ENCODE assay signal across 8 mouse cellular contexts in the genomic region with DNA sequence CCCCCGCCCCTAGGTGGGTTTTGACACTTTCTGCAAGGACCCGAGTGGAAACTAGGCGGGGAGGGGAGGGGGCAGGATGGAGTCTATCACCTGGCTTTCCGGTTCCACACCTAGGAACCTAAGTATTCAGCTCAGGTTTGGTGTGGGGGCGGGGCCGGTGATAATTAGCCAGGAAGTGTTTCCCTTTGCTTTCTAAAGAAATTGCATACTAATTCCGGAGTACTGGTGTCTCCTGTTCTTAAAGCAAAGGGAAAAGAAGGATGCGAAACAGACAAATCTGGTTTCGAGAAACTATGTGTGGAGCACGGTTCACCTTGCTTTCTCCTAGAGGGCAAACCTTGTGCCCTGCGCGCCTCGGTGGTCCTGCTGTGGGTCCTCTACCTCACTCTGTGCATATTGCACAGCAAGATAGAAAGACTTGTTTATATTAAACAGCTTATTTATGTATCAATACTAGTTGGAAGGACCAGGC. TPM values are rescaled to one million over a fixed set of nuclear protein-coding genes. Genes with fewer than 3 reads are reported as not detected.
DNase-seq lines count a peak whose midpoint lies in the region; ATAC-seq and TF ChIP-seq lines count a peak whose summit lies in the region.

No protein-coding gene starts in this region.

- TF ChIP-seq POLR2A in testis, adult 2 months (IDR thresholded peaks at IDR 0.05; ENCODE audit: control insufficient read depth, low read depth, low read length), result no peak

- no peak overlapping the region for H3K27ac ChIP-seq in testis, adult 2 months (ENCODE audit: control insufficient read depth, insufficient read depth, low read depth, low read length)
- H3K27ac ChIP-seq in hindbrain, embryonic 11.5 days (ENCODE audit: low read depth, low read length), result no peak overlapping the region
- no peak overlapping the region for H3K27ac ChIP-seq in limb, embryonic 15.5 days
- H3K27ac ChIP-seq in neural tube, embryonic 15.5 days (replicated peaks), result no peak overlapping the region

- H3K4me1 ChIP-seq in testis, adult 2 months (ENCODE audit: control insufficient read depth, insufficient read depth, low read length), result peaks cover 26% of the 10 kb centered on the region
- H3K4me1 ChIP-seq in hindbrain, embryonic 11.5 days (replicated peaks; ENCODE audit: control insufficient read depth, insufficient read depth, low read length), result peaks cover 16% of the 10 kb centered on the region
- peaks cover 34% of the 10 kb centered on the region for H3K4me1 ChIP-seq in limb, embryonic 15.5 days
- H3K4me1 ChIP-seq in neural tube, embryonic 15.5 days, result peaks cover 54% of the 10 kb centered on the region

- DNase-seq in testis, postnatal 10 days (ENCODE audit: low spot score), result no peak
- no peak for DNase-seq in hindbrain, embryonic 11.5 days (ENCODE audit: low spot score)
- DNase-seq in left cerebral cortex, postnatal 36 days (ENCODE audit: low spot score in 2 of 2), result no peak
- no peak for DNase-seq in embryo, embryonic 10 days (ENCODE audit: low spot score)
- DNase-seq in left cerebral cortex, adult 8-10 months (ENCODE audit: low spot score in 2 of 2), result no peak

- ATAC-seq in hindbrain, embryonic 11.5 days (ENCODE audit: low FRiP score), result no peak
- ATAC-seq in limb, embryonic 15.5 days (ENCODE audit: insufficient number of reproducible peaks, low FRiP score, low TSS enrichment, low read depth), result no peak
- no peak for ATAC-seq in neural tube, embryonic 15.5 days (ENCODE audit: low FRiP score)

- no peaks in the 10 kb centered on the region; the same call in 1 of the 2 replicates for H3K27me3 ChIP-seq in testis, adult 2 months (ENCODE audit: control insufficient read depth, insufficient read depth, low read length)
- peaks cover 54% of the 10 kb centered on the region for H3K27me3 ChIP-seq in hindbrain, embryonic 11.5 days (ENCODE audit: control insufficient read depth, insufficient read depth, low read length)
- H3K27me3 ChIP-seq in limb, embryonic 15.5 days, result peaks cover 73% of the 10 kb centered on the region
- H3K27me3 ChIP-seq in neural tube, embryonic 15.5 days (replicated peaks), result peaks cover 59% of the 10 kb centered on the region

- no peak for TF ChIP-seq CTCF in testis, adult 2 months (IDR thresholded peaks at IDR 0.05; ENCODE audit: control insufficient read depth, insufficient read depth, insufficient replicate concordance, low read depth, low read length)

- intact Hi-C loops in left cerebral cortex, postnatal 36 days (cut with DNase I), result loop anchor here (5.0 kb wide), 2 partner anchors 157 to 302 kb away; no protein-coding TSS in a partner anchor

- WGBS in hindbrain, embryonic 11.5 days, result 6% methylated on average over 13 of the region's 13 CpGs
- WGBS in limb, embryonic 15.5 days, result 6% methylated on average over 11 of the region's 13 CpGs
- WGBS in neural tube, embryonic 15.5 days, result 6% methylated on average over 13 of the region's 13 CpGs

- no peak overlapping the region for H3K9ac ChIP-seq in hindbrain, embryonic 11.5 days (ENCODE audit: low read depth, low read length)
- H3K9ac ChIP-seq in limb, embryonic 15.5 days, result no peak overlapping the region
- H3K9ac ChIP-seq in neural tube, embryonic 15.5 days (replicated peaks), result no peak overlapping the region

- no peaks in the 10 kb centered on the region for H3K9me3 ChIP-seq in hindbrain, embryonic 11.5 days (ENCODE audit: control insufficient read depth, low read length)
- no peaks in the 10 kb centered on the region for H3K9me3 ChIP-seq in limb, embryonic 15.5 days
- no peaks in the 10 kb centered on the region for H3K9me3 ChIP-seq in neural tube, embryonic 15.5 days (replicated peaks)

- peak overlapping the region; percentile 88 for H3K4me3 ChIP-seq in testis, adult 2 months (ENCODE audit: control insufficient read depth, low read depth, low read length)
- peak overlapping the region; percentile 46; the same call in 1 of the 2 replicates for H3K4me3 ChIP-seq in hindbrain, embryonic 11.5 days (ENCODE audit: low read depth, low read length)
- H3K4me3 ChIP-seq in limb, embryonic 15.5 days, result peak overlapping the region; percentile 50
- H3K4me3 ChIP-seq in neural tube, embryonic 15.5 days (replicated peaks), result peak overlapping the region; percentile 55

- H3K4me2 ChIP-seq in hindbrain, embryonic 11.5 days (replicated peaks; ENCODE audit: low read depth, low read length), result peak overlapping the region; percentile 68
- H3K4me2 ChIP-seq in limb, embryonic 15.5 days, result peak overlapping the region; percentile 90
- peak overlapping the region; percentile 96 for H3K4me2 ChIP-seq in neural tube, embryonic 15.5 days

- no peaks in the 10 kb centered on the region for H3K36me3 ChIP-seq in testis, adult 2 months (ENCODE audit: control insufficient read depth, insufficient read depth, low read length)
- H3K36me3 ChIP-seq in hindbrain, embryonic 11.5 days (ENCODE audit: control insufficient read depth, insufficient read depth, low read length), result no peaks in the 10 kb centered on the region
- no peaks in the 10 kb centered on the region for H3K36me3 ChIP-seq in limb, embryonic 15.5 days
- no peaks in the 10 kb centered on the region for H3K36me3 ChIP-seq in neural tube, embryonic 15.5 days

RNA-seq across cellular contexts. Expression of gene Adrb1, which starts 2.2 kb away (rescaled TPM):
- polyA plus RNA-seq in testis, adult 2 months (2012; rRNA removed), result 1.2 and 1.4 TPM in 2 replicates
- polyA plus RNA-seq in hindbrain, embryonic 11.5 days (2014; fragmentation: Nextera tagmentation; extraction: Ambion mirVana), result 0.11 and 0.17 TPM in 2 replicates
- polyA plus RNA-seq in limb, embryonic 15.5 days (2015; fragmentation: Nextera tagmentation; extraction: Ambion mirVana), result 0.30 and 0.79 TPM in 2 replicates
- 1.0 and 1.1 TPM in 2 replicates for polyA plus RNA-seq in neural tube, embryonic 15.5 days (2015; fragmentation: Nextera tagmentation; extraction: Ambion mirVana)
- total RNA-seq in left cerebral cortex, postnatal 36 days (2021), result 10 to 100 TPM; 43.2 to 50.9 TPM
- 10 to 100 TPM; 31.2 to 37.7 (median 35.3) TPM for total RNA-seq in left cerebral cortex, adult 8-10 months (2022)
